In genomic region chr3:138334320-138334719, GRCm38 (mm10) we compare ENCODE assay signal across 21 mouse cellular contexts. TPM values are rescaled to one million over a fixed set of nuclear protein-coding genes. Genes with fewer than 3 reads are reported as not detected.
DNase-seq lines count a peak whose midpoint lies in the region; ATAC-seq and TF ChIP-seq lines count a peak whose summit lies in the region.
"Had no signal": no experiment of that assay in that cellular context is flagged by ENCODE, and none has a peak within 500 bp of the region (broad histone marks: within the 10 kb centered on the region; RNA-seq: fewer than 3 reads in every experiment).

No protein-coding gene starts in this region.

- H3K9ac ChIP-seq in heart, embryonic 13.5 days = no peak overlapping the region
- no peak overlapping the region for H3K9ac ChIP-seq in heart, adult 2 months (ENCODE audit: low read depth, low read length)
- no peak overlapping the region for H3K9ac ChIP-seq in midbrain, embryonic 14.5 days (replicated peaks; ENCODE audit: low read length)
- H3K9ac ChIP-seq: forebrain, embryonic 13.5 days; hindbrain, embryonic 13.5 days; liver, embryonic 14.5 days had no signal

- no peak for TF ChIP-seq EP300 in heart, adult 2 months (IDR thresholded peaks at IDR 0.05; ENCODE audit: insufficient read depth, low read depth, low read length)

- no peak for TF ChIP-seq CTCF in heart, adult 2 months (IDR thresholded peaks at IDR 0.05)

- H3K9me3 ChIP-seq in heart, embryonic 13.5 days = no peaks in the 10 kb centered on the region
- no peaks in the 10 kb centered on the region for H3K9me3 ChIP-seq in midbrain, embryonic 14.5 days (ENCODE audit: control insufficient read depth, low read length)
- H3K9me3 ChIP-seq: forebrain, embryonic 13.5 days; G1E; hindbrain, embryonic 13.5 days had no signal

- H3K79me2 ChIP-seq in heart, adult 2 months (replicated peaks; ENCODE audit: control insufficient read depth, insufficient read depth, low read length) = no peaks in the 10 kb centered on the region

- TF ChIP-seq POLR2A in heart, adult 2 months (IDR thresholded peaks at IDR 0.05; ENCODE audit: insufficient read depth, low read depth, low read length) = no peak

- H3K4me2 ChIP-seq in heart, embryonic 13.5 days = no peak overlapping the region
- H3K4me2 ChIP-seq in midbrain, embryonic 14.5 days (ENCODE audit: low read length) = no peak overlapping the region
- H3K4me2 ChIP-seq: forebrain, embryonic 13.5 days; hindbrain, embryonic 13.5 days had no signal

- H3K27me3 ChIP-seq in heart, embryonic 13.5 days (replicated peaks) = no peaks in the 10 kb centered on the region
- H3K27me3 ChIP-seq in heart, adult 2 months (ENCODE audit: control insufficient read depth, insufficient read depth, low read length) = no peaks in the 10 kb centered on the region
- H3K27me3 ChIP-seq in midbrain, embryonic 14.5 days (ENCODE audit: control insufficient read depth, insufficient read depth, low read length) = no peaks in the 10 kb centered on the region
- H3K27me3 ChIP-seq: forebrain, embryonic 13.5 days; hindbrain, embryonic 13.5 days had no signal

- H3K36me3 ChIP-seq in heart, embryonic 13.5 days = no peaks in the 10 kb centered on the region
- no peaks in the 10 kb centered on the region for H3K36me3 ChIP-seq in heart, adult 2 months (ENCODE audit: control insufficient read depth, insufficient read depth, low read length)
- no peaks in the 10 kb centered on the region for H3K36me3 ChIP-seq in midbrain, embryonic 14.5 days (ENCODE audit: control insufficient read depth, insufficient read depth, low read length)
- H3K36me3 ChIP-seq: G1E; hindbrain, embryonic 13.5 days had no signal

- no peak for ATAC-seq in heart, embryonic 13.5 days (ENCODE audit: extremely low read depth, insufficient number of reproducible peaks, low FRiP score, low TSS enrichment)
- peak; percentile 35; the same call in 1 of the 2 replicates for ATAC-seq in granulocyte monocyte progenitor cell, adult 5-6 weeks (replicated peaks; ENCODE audit: poor library complexity, severe bottlenecking)
- no peak for ATAC-seq in midbrain, embryonic 14.5 days (ENCODE audit: low FRiP score, low TSS enrichment)
- ATAC-seq: forebrain, embryonic 13.5 days; intestine, postnatal 0 days; midbrain, embryonic 16.5 days had no signal

- DNase-seq in heart, adult 2 months = no peak
- peak; percentile 11 for DNase-seq in thymus, postnatal 4 days
- no peak for DNase-seq in thymus, postnatal 10 days (ENCODE audit: low spot score in 2 of 2)
- no peak for DNase-seq in midbrain, embryonic 14.5 days
- no peak for DNase-seq in adrenal gland, postnatal 25 days
- DNase-seq: adrenal gland, adult 2 months; B cell, adult 2 months; cerebellum, postnatal 10 days; kidney, postnatal 14 days had no signal

- no peak overlapping the region for H3K4me3 ChIP-seq in heart, embryonic 13.5 days
- no peak overlapping the region for H3K4me3 ChIP-seq in heart, adult 2 months
- no peak overlapping the region for H3K4me3 ChIP-seq in midbrain, embryonic 14.5 days (replicated peaks; ENCODE audit: low read depth, low read length)
- H3K4me3 ChIP-seq: forebrain, embryonic 13.5 days; hindbrain, embryonic 13.5 days; left cerebral cortex, adult 2 months had no signal

- H3K27ac ChIP-seq in heart, embryonic 13.5 days (replicated peaks) = 0 out of 2 replicates have a peak overlapping the region, but pooled peaks have one; percentile 12
- no peak overlapping the region for H3K27ac ChIP-seq in heart, adult 2 months
- no peak overlapping the region for H3K27ac ChIP-seq in midbrain, embryonic 14.5 days (replicated peaks; ENCODE audit: low read depth, low read length)
- H3K27ac ChIP-seq: forebrain, embryonic 13.5 days; hindbrain, embryonic 13.5 days; left cerebral cortex, adult 2 months; liver, embryonic 14.5 days had no signal

- H3K4me1 ChIP-seq in heart, embryonic 13.5 days = peaks cover 15% of the 10 kb centered on the region
- H3K4me1 ChIP-seq in heart, adult 2 months (ENCODE audit: control insufficient read depth, insufficient read depth, low read length) = no peaks in the 10 kb centered on the region
- no peaks in the 10 kb centered on the region for H3K4me1 ChIP-seq in midbrain, embryonic 14.5 days (ENCODE audit: control insufficient read depth, insufficient read depth, low read length)
- H3K4me1 ChIP-seq: forebrain, embryonic 13.5 days; hindbrain, embryonic 13.5 days had no signal

- 63% methylated on average over 4 of the region's 4 CpGs for whole genome bisulfite sequencing in heart, embryonic 13.5 days
- 75% methylated on average over 4 of the region's 4 CpGs for WGBS in heart, adult 2 months
- 92% methylated on average over 4 of the region's 4 CpGs for WGBS in midbrain, embryonic 14.5 days

- intact Hi-C loops in heart, adult 2 months (cut with DNase I) = no loop called here

RNA-seq across cellular contexts. Expression of gene Adh6b, which starts 7.3 kb away (rescaled TPM):
- polyA plus RNA-seq in heart, embryonic 13.5 days (2015; fragmentation: Nextera tagmentation; extraction: Ambion mirVana) = 3.3 and 3.6 TPM in 2 replicates
- total RNA-seq in heart, adult 2 months (2021) = 1 to 10 TPM; 1.4 to 2.0 TPM
- polyA plus RNA-seq in heart, adult 2 months (2012; rRNA removed) = 0.18 and 0.44 TPM in 2 replicates
- not detected in 2 replicates for total RNA-seq in granulocyte monocyte progenitor cell, adult 5-6 weeks (2014; fragmentation: Nextera tagmentation)
- total RNA-seq in granulocyte monocyte progenitor cell, adult 5-6 weeks (2017) = not detected in 2 replicates
- 0.12 TPM in 1 of 2 replicates, not detected in the other for polyA plus RNA-seq in midbrain, embryonic 14.5 days (2014; fragmentation: Nextera tagmentation; extraction: Ambion mirVana)
- total RNA-seq in adrenal gland, postnatal 25 days (2021) = not detected in 2 replicates
- total RNA-seq: layer of hippocampus, adult 8-10 months; left cerebral cortex, adult 2 months had no signal
- polyA plus RNA-seq: adrenal gland, adult 2 months; G1E; intestine, postnatal 0 days had no signal

RNA-seq across cellular contexts. Expression of gene Adh6a, which starts 21.2 kb away (rescaled TPM):
- polyA plus RNA-seq in heart, embryonic 13.5 days (2015; fragmentation: Nextera tagmentation; extraction: Ambion mirVana) = 0.08 TPM in 1 of 2 replicates, not detected in the other
- not detected for total RNA-seq in heart, adult 2 months (2021)
- not detected in 2 replicates for polyA plus RNA-seq in heart, adult 2 months (2012; rRNA removed)
- total RNA-seq in granulocyte monocyte progenitor cell, adult 5-6 weeks (2014; fragmentation: Nextera tagmentation) = not detected in 2 replicates
- not detected in 2 replicates for total RNA-seq in granulocyte monocyte progenitor cell, adult 5-6 weeks (2017)
- not detected in 2 replicates for polyA plus RNA-seq in midbrain, embryonic 14.5 days (2014; fragmentation: Nextera tagmentation; extraction: Ambion mirVana)
- not detected in 2 replicates for total RNA-seq in adrenal gland, postnatal 25 days (2021)
- total RNA-seq: adrenal gland, adult 2 months; layer of hippocampus, adult 8-10 months; left cerebral cortex, adult 2 months had no signal
- polyA plus RNA-seq: adrenal gland, adult 2 months; forebrain, embryonic 13.5 days; G1E; heart, embryonic 16.5 days; hindbrain, embryonic 13.5 days; limb, embryonic 11.5 days; liver, embryonic 14.5 days; midbrain, embryonic 16.5 days had no signal
